Mouse (Mus musculus) bone marrow, adult 2 months (tissue): ENCODE data around the gene Capns1.

Experiments
- CTCF ChIP-seq: fragments of 200-500 bp; IDR thresholded peaks from 2 replicates; pipeline ENCODE4 v1.5.1; 2011; ENCODE audit warnings: low read length, control low read depth; ENCODE audit not compliant: control insufficient read depth, insufficient read depth
- POLR2A ChIP-seq: fragments of 200-500 bp; IDR thresholded peaks from 2 replicates; pipeline ENCODE4 v1.6.1; 2011; ENCODE audit warnings: low read depth, mild to moderate bottlenecking, control low read depth, low read length, borderline replicate concordance; ENCODE audit not compliant: control insufficient read depth

DNA sequence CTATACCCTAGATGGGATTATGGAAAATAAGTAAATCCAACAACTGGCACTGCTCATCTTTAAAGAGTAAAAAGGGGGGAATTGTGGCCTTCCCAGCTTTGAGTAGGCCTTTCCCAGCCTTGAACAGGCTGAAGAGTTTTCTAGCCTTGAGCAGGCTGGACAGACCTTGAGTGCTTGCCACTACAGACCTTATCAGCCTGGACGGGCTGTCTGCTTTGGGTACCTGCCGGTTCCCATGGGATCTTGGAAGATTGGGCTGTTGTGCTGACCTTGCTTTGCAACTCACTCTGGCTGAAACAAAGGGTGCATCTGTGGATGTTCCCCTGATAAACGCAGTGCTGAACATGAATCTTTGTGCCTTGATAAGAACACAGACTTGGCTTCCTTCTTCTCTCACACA, 15.3 kb upstream of the Capns1 start:
- TF ChIP-seq CTCF (no peak), POLR2A (no peak)
